In genomic region chr9:118919672-118920186, GRCm38 (mm10) we compare ENCODE assay signal across 9 mouse cellular contexts. TPM values are rescaled to one million over a fixed set of nuclear protein-coding genes. Genes with fewer than 3 reads are reported as not detected.
DNase-seq lines count a peak whose midpoint lies in the region; ATAC-seq lines count a peak whose summit lies in the region.
"Had no signal": no experiment of that assay in that cellular context is flagged by ENCODE, and none has a peak within 500 bp of the region (broad histone marks: within the 10 kb centered on the region; RNA-seq: fewer than 3 reads in every experiment).

No protein-coding gene starts in this region.

- no peak overlapping the region; the same call in 1 of the 2 replicates for H3K27ac ChIP-seq in limb, embryonic 13.5 days
- no peak overlapping the region for H3K27ac ChIP-seq in limb, embryonic 10.5 days
- no peak overlapping the region for H3K27ac ChIP-seq in forebrain, embryonic 16.5 days (ENCODE audit: low read length)
- H3K27ac ChIP-seq: liver, embryonic 13.5 days had no signal

- H3K4me2 ChIP-seq in limb, embryonic 13.5 days (replicated peaks), result no peak overlapping the region
- H3K4me2 ChIP-seq in forebrain, embryonic 16.5 days (ENCODE audit: low read length), result no peak overlapping the region
- H3K4me2 ChIP-seq: liver, embryonic 13.5 days had no signal

- no peak for ATAC-seq in limb, embryonic 13.5 days (ENCODE audit: low FRiP score, low read depth)
- peak; percentile 36 for ATAC-seq in forebrain, embryonic 16.5 days

- 0 out of 2 replicates have a peak overlapping the region, but pooled peaks have one; percentile 0 for H3K9ac ChIP-seq in limb, embryonic 13.5 days
- H3K9ac ChIP-seq in forebrain, embryonic 16.5 days (replicated peaks; ENCODE audit: low read depth, low read length), result no peak overlapping the region
- H3K9ac ChIP-seq: liver, embryonic 13.5 days had no signal

- no peaks in the 10 kb centered on the region for H3K9me3 ChIP-seq in limb, embryonic 13.5 days
- H3K9me3 ChIP-seq in limb, embryonic 10.5 days (replicated peaks), result no peaks in the 10 kb centered on the region
- 0 out of 2 replicates have a peak, but pooled peaks cover 2% of the 10 kb centered on the region for H3K9me3 ChIP-seq in forebrain, embryonic 16.5 days (ENCODE audit: control insufficient read depth, low read length)
- H3K9me3 ChIP-seq: liver, embryonic 13.5 days had no signal

- H3K27me3 ChIP-seq in limb, embryonic 13.5 days, result no peaks in the 10 kb centered on the region
- peaks cover 15% of the 10 kb centered on the region for H3K27me3 ChIP-seq in limb, embryonic 10.5 days (ENCODE audit: low read depth, poor library complexity, severe bottlenecking)
- no peaks in the 10 kb centered on the region for H3K27me3 ChIP-seq in forebrain, embryonic 16.5 days (replicated peaks; ENCODE audit: control insufficient read depth, insufficient read depth, low read length)

- H3K4me3 ChIP-seq in limb, embryonic 13.5 days, result no peak overlapping the region
- H3K4me3 ChIP-seq in limb, embryonic 10.5 days, result no peak overlapping the region
- H3K4me3 ChIP-seq in forebrain, embryonic 16.5 days (replicated peaks; ENCODE audit: low read length), result no peak overlapping the region
- H3K4me3 ChIP-seq: liver, embryonic 13.5 days had no signal

- 67% methylated on average over 16 of the region's 16 CpGs for WGBS in limb, embryonic 13.5 days
- 81% methylated on average over 16 of the region's 16 CpGs for WGBS in limb, embryonic 10.5 days
- 59% methylated on average over 16 of the region's 16 CpGs for WGBS in forebrain, embryonic 16.5 days

- no peaks in the 10 kb centered on the region for H3K36me3 ChIP-seq in limb, embryonic 13.5 days
- H3K36me3 ChIP-seq in limb, embryonic 10.5 days, result no peaks in the 10 kb centered on the region
- no peaks in the 10 kb centered on the region for H3K36me3 ChIP-seq in forebrain, embryonic 16.5 days (ENCODE audit: control insufficient read depth, insufficient read depth)
- H3K36me3 ChIP-seq: liver, embryonic 13.5 days had no signal

- peaks cover 34% of the 10 kb centered on the region for H3K4me1 ChIP-seq in limb, embryonic 13.5 days
- H3K4me1 ChIP-seq in limb, embryonic 10.5 days, result peaks cover 12% of the 10 kb centered on the region
- H3K4me1 ChIP-seq in forebrain, embryonic 16.5 days (replicated peaks; ENCODE audit: control insufficient read depth, insufficient read depth, low read length), result peaks cover 7% of the 10 kb centered on the region

- peak; percentile 58 for DNase-seq in adrenal gland, postnatal 10 days
- DNase-seq in adrenal gland, adult 8-10 months, result no peak
- no peak for DNase-seq in limb, embryonic 10.5 days (ENCODE audit: low spot score)
- DNase-seq in kidney, postnatal 4 days, result peak; percentile 71 to 80
- DNase-seq in adipocyte (ENCODE audit: low spot score), result no peak
- DNase-seq in embryo, embryonic 11 days, result no peak
- DNase-seq: liver, embryonic 13.5 days had no signal

RNA-seq across cellular contexts. Expression of gene Ctdspl, which starts 6.5 kb away (rescaled TPM):
- total RNA-seq in adrenal gland, postnatal 10 days (2021), result 10 to 100 TPM; 28.8 to 30.7 TPM
- total RNA-seq in adrenal gland, adult 8-10 months (2022), result 10 to 100 TPM; 22.0 to 35.1 (median 28.0) TPM
- polyA plus RNA-seq in limb, embryonic 13.5 days (2015; fragmentation: Nextera tagmentation; extraction: Ambion mirVana), result 23.4 and 24.8 TPM in 2 replicates
- polyA plus RNA-seq in limb, embryonic 10.5 days (2016; fragmentation: Nextera tagmentation; extraction: Ambion mirVana), result 8.8 and 11.6 TPM in 2 replicates
- 7.2 and 8.8 TPM in 2 replicates for polyA plus RNA-seq in forebrain, embryonic 16.5 days (2015; fragmentation: Nextera tagmentation; extraction: Ambion mirVana)

Comparison
In these comparisons a context has a peak if more than half of its experiments do, and no peak if none do; other contexts are left out.
1. DNase-seq: peak in adrenal gland, postnatal 10 days (single experiment) and kidney, postnatal 4 days (2 of 2); none in adrenal gland, adult 8-10 months (single experiment), limb, embryonic 10.5 days (single experiment), adipocyte (single experiment) and embryo, embryonic 11 days (single experiment).